Comparison of ENCODE assay signal across 22 mouse cellular contexts in the genomic region with DNA sequence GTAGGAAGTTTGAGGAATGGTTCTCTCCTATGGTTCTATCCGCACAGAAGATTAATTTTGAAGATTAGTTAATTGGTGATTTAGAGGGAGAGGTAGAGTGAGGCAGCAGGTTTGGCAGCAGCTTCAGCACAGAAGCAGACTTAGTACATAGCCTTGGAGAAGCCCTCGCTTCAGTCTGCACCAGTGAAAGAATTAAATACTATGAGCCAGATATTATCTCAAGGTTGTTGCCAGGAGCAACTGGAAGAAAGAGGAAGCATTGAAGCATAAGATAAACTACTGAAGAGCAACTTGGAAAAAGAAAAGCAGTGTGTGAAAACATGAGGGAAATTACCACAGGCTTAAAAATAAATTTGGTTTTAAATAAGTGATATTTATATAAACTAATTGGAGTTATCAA.
A peak's percentile ranks its signal among the peaks of the same experiment; 100 is the strongest.
DNase-seq lines count a peak whose midpoint lies in the region; ATAC-seq and TF ChIP-seq lines count a peak whose summit lies in the region.
"Had no signal": no experiment of that assay in that cellular context is flagged by ENCODE, and none has a peak within 500 bp of the region (broad histone marks: within the 10 kb centered on the region; RNA-seq: fewer than 3 reads in every experiment).

No protein-coding gene starts in this region.

- H3K9me3 ChIP-seq in hindbrain, postnatal 0 days (ENCODE audit: low read length) = no peaks in the 10 kb centered on the region
- H3K9me3 ChIP-seq in hindbrain, embryonic 12.5 days (replicated peaks) = no peaks in the 10 kb centered on the region
- H3K9me3 ChIP-seq in forebrain, postnatal 0 days (ENCODE audit: low read length) = no peaks in the 10 kb centered on the region
- H3K9me3 ChIP-seq: hindbrain, embryonic 15.5 days; liver, embryonic 15.5 days; lung, embryonic 15.5 days; megakaryocyte, embryonic 14.5 days; midbrain, embryonic 15.5 days had no signal

- no peak overlapping the region for H3K27ac ChIP-seq in hindbrain, postnatal 0 days
- H3K27ac ChIP-seq in hindbrain, embryonic 12.5 days = no peak overlapping the region
- H3K27ac ChIP-seq in forebrain, postnatal 0 days (ENCODE audit: low read depth, low read length) = no peak overlapping the region
- H3K27ac ChIP-seq: hindbrain, embryonic 15.5 days; left cerebral cortex, adult 2 months; liver, embryonic 15.5 days; lung, embryonic 15.5 days; midbrain, embryonic 15.5 days had no signal

- TF ChIP-seq CTCF in hindbrain, postnatal 0 days (IDR thresholded peaks at IDR 0.05; ENCODE audit: low read depth) = no peak
- no peak for TF ChIP-seq CTCF in forebrain, postnatal 0 days (IDR thresholded peaks at IDR 0.05; ENCODE audit: low read depth)

- H3K4me2 ChIP-seq in hindbrain, postnatal 0 days (ENCODE audit: low read depth, low read length) = no peak overlapping the region
- H3K4me2 ChIP-seq in hindbrain, embryonic 12.5 days (replicated peaks) = no peak overlapping the region
- no peak overlapping the region for H3K4me2 ChIP-seq in forebrain, postnatal 0 days (ENCODE audit: low read depth)
- H3K4me2 ChIP-seq: hindbrain, embryonic 15.5 days; liver, embryonic 15.5 days; lung, embryonic 15.5 days; midbrain, embryonic 15.5 days had no signal

- 35% methylated on average over 2 of the region's 2 CpGs for WGBS in hindbrain, postnatal 0 days
- 59% methylated on average over 2 of the region's 2 CpGs for WGBS in hindbrain, embryonic 12.5 days
- 29% methylated on average over 2 of the region's 2 CpGs for WGBS in forebrain, postnatal 0 days

- H3K4me3 ChIP-seq in hindbrain, postnatal 0 days (ENCODE audit: low read length) = no peak overlapping the region
- no peak overlapping the region for H3K4me3 ChIP-seq in hindbrain, embryonic 12.5 days
- no peak overlapping the region for H3K4me3 ChIP-seq in forebrain, postnatal 0 days (ENCODE audit: low read depth, low read length)
- H3K4me3 ChIP-seq: hindbrain, embryonic 15.5 days; left cerebral cortex, adult 2 months; liver, embryonic 15.5 days; lung, embryonic 15.5 days; megakaryocyte, embryonic 14.5 days; midbrain, embryonic 15.5 days had no signal

- ATAC-seq in hindbrain, postnatal 0 days = no peak
- no peak for ATAC-seq in hindbrain, embryonic 12.5 days (ENCODE audit: low FRiP score)
- no peak; the same call in 1 of the 2 replicates for ATAC-seq in forebrain, postnatal 0 days
- ATAC-seq in erythroid progenitor cell, adult 5-6 weeks (replicated peaks; ENCODE audit: low FRiP score, poor library complexity, severe bottlenecking) = no peak
- ATAC-seq: intestine, embryonic 16.5 days; midbrain, embryonic 15.5 days; Patski had no signal

- no peaks in the 10 kb centered on the region for H3K4me1 ChIP-seq in hindbrain, postnatal 0 days (ENCODE audit: insufficient read depth, low read length)
- no peaks in the 10 kb centered on the region for H3K4me1 ChIP-seq in hindbrain, embryonic 12.5 days
- no peaks in the 10 kb centered on the region for H3K4me1 ChIP-seq in forebrain, postnatal 0 days (ENCODE audit: insufficient read depth)
- H3K4me1 ChIP-seq: hindbrain, embryonic 15.5 days; liver, embryonic 15.5 days; lung, embryonic 15.5 days; megakaryocyte, embryonic 14.5 days; midbrain, embryonic 15.5 days had no signal

- no peaks in the 10 kb centered on the region for H3K36me3 ChIP-seq in hindbrain, postnatal 0 days (ENCODE audit: insufficient read depth, low read length)
- no peaks in the 10 kb centered on the region for H3K36me3 ChIP-seq in hindbrain, embryonic 12.5 days
- H3K36me3 ChIP-seq in forebrain, postnatal 0 days (ENCODE audit: insufficient read depth) = no peaks in the 10 kb centered on the region
- H3K36me3 ChIP-seq: hindbrain, embryonic 15.5 days; liver, embryonic 15.5 days; lung, embryonic 15.5 days; midbrain, embryonic 15.5 days had no signal

- H3K27me3 ChIP-seq in hindbrain, postnatal 0 days (ENCODE audit: insufficient read depth, low read length) = no peaks in the 10 kb centered on the region
- H3K27me3 ChIP-seq in hindbrain, embryonic 12.5 days = no peaks in the 10 kb centered on the region
- H3K27me3 ChIP-seq in forebrain, postnatal 0 days (ENCODE audit: insufficient read depth, low read length) = no peaks in the 10 kb centered on the region
- H3K27me3 ChIP-seq: hindbrain, embryonic 15.5 days; liver, embryonic 15.5 days; lung, embryonic 15.5 days; megakaryocyte, embryonic 14.5 days; midbrain, embryonic 15.5 days; Patski had no signal

- H3K9ac ChIP-seq in hindbrain, postnatal 0 days (replicated peaks; ENCODE audit: low read length) = no peak overlapping the region
- no peak overlapping the region for H3K9ac ChIP-seq in hindbrain, embryonic 12.5 days
- no peak overlapping the region for H3K9ac ChIP-seq in forebrain, postnatal 0 days
- H3K9ac ChIP-seq: hindbrain, embryonic 15.5 days; liver, embryonic 15.5 days; lung, embryonic 15.5 days; midbrain, embryonic 15.5 days had no signal

- peak; percentile 15 for DNase-seq in adrenal gland, postnatal 10 days
- no peak for DNase-seq in adrenal gland, adult 8-10 months
- peak; percentile 23 for DNase-seq in hindbrain, postnatal 0 days (ENCODE audit: low spot score)
- peak; percentile 52 for DNase-seq in MEL-GATA-1-ER (ENCODE audit: extremely low read depth, low read depth)
- peak; percentile 3 for DNase-seq in forebrain, postnatal 0 days
- no peak for DNase-seq in right cerebral cortex, postnatal 14 days
- DNase-seq: cerebellum, adult 9-10 months; layer of hippocampus, adult 9-11 months; left cerebral cortex, postnatal 4 days; liver; lung, postnatal 36 days; thymus, postnatal 25 days had no signal

Comparison
In these comparisons a context has a peak if more than half of its experiments do, and no peak if none do; other contexts are left out.
1. DNase-seq: peak in adrenal gland, postnatal 10 days (single experiment), hindbrain, postnatal 0 days (single experiment), MEL-GATA-1-ER (single experiment) and forebrain, postnatal 0 days (single experiment); none in adrenal gland, adult 8-10 months (single experiment) and right cerebral cortex, postnatal 14 days (single experiment).